Mouse (Mus musculus): ENCODE data around the gene Gm9857. TPM values are rescaled to one million over a fixed set of nuclear protein-coding genes. Genes with fewer than 3 reads are reported as not detected.

The Gm9857 gene
- not detected for polyA plus RNA-seq (2014; fragmentation: Illumina TruSeq; extraction: RNeasy Lipid Tissue Mini Kit (QIAGEN cat#74804); ENCODE audit: low read depth, low replicate concordance)

GRCm38 (mm10) chr3:108940001-108940633 is at the start of gene Gm9857:
Gene Gm9857 (minus strand): TSS chr3:108940445.

GRCm38 (mm10) chr3:108939573-108939972 is 672 bp downstream of the Gm9857 start, which contains the start of gene Henmt1:
Gene Henmt1 (plus strand): TSS chr3:108939873.

GRCm38 (mm10) chr3:108911548-108912413 is 28.5 kb downstream of the Gm9857 start, which contains the start of gene Prpf38b:
Gene Prpf38b (minus strand): TSS chr3:108911727.

Other genes starting within 250 kb of the Gm9857 start
- 41.1 TPM for gene Gpsm2, start 218.1 kb downstream of the Gm9857 start, polyA plus RNA-seq (2014; fragmentation: Illumina TruSeq; extraction: RNeasy Lipid Tissue Mini Kit (QIAGEN cat#74804); ENCODE audit: low read depth, low replicate concordance)
- gene Aknad1, start 200.8 kb downstream of the Gm9857 start, polyA plus RNA-seq (2014; fragmentation: Illumina TruSeq; extraction: RNeasy Lipid Tissue Mini Kit (QIAGEN cat#74804); ENCODE audit: low read depth, low replicate concordance), result 0.22 TPM
- gene Stxbp3, start 99.9 kb downstream of the Gm9857 start, polyA plus RNA-seq (2014; fragmentation: Illumina TruSeq; extraction: RNeasy Lipid Tissue Mini Kit (QIAGEN cat#74804); ENCODE audit: low read depth, low replicate concordance), result 224 TPM
- not detected for gene Fndc7, start 50.4 kb downstream of the Gm9857 start, polyA plus RNA-seq (2014; fragmentation: Illumina TruSeq; extraction: RNeasy Lipid Tissue Mini Kit (QIAGEN cat#74804); ENCODE audit: low read depth, low replicate concordance)
- gene Prpf38b, start 28.7 kb downstream of the Gm9857 start, polyA plus RNA-seq (2014; fragmentation: Illumina TruSeq; extraction: RNeasy Lipid Tissue Mini Kit (QIAGEN cat#74804); ENCODE audit: low read depth, low replicate concordance), result 308 TPM
- not detected for gene Henmt1, start 572 bp downstream of the Gm9857 start, polyA plus RNA-seq (2014; fragmentation: Illumina TruSeq; extraction: RNeasy Lipid Tissue Mini Kit (QIAGEN cat#74804); ENCODE audit: low read depth, low replicate concordance)
- 91.2 TPM for gene Fam102b, start 87.2 kb upstream of the Gm9857 start, polyA plus RNA-seq (2014; fragmentation: Illumina TruSeq; extraction: RNeasy Lipid Tissue Mini Kit (QIAGEN cat#74804); ENCODE audit: low read depth, low replicate concordance)
- gene Slc25a54, start 140.0 kb upstream of the Gm9857 start, polyA plus RNA-seq (2014; fragmentation: Illumina TruSeq; extraction: RNeasy Lipid Tissue Mini Kit (QIAGEN cat#74804); ENCODE audit: low read depth, low replicate concordance), result not detected
- gene Slc25a24, start 182.7 kb upstream of the Gm9857 start, polyA plus RNA-seq (2014; fragmentation: Illumina TruSeq; extraction: RNeasy Lipid Tissue Mini Kit (QIAGEN cat#74804); ENCODE audit: low read depth, low replicate concordance), result 471 TPM